Mouse (Mus musculus): ENCODE results near the gene 4933405O20Rik. TPM values are rescaled to one million over a fixed set of nuclear protein-coding genes. Genes with fewer than 3 reads are reported as not detected.

The 4933405O20Rik gene
- not detected in 2 replicates for polyA plus RNA-seq (2021; fragmentation: Nextera tagmentation)
- long read RNA-seq, experiment 1 = 0 reads
- long read RNA-seq, experiment 2 = 0 reads

GRCm38 (mm10) chr7:50598890-50599289 is at the start of gene 4933405O20Rik:
Gene 4933405O20Rik (plus strand): TSS chr7:50599190.

